Mouse (Mus musculus) WW6 (cell line): ENCODE results near the gene Atp6v0a1.

Experiments
- DNase-seq: peaks from one replicate; pipeline ENCODE4 v3.0.0-alpha.2; 2013; ENCODE audit warnings: low read depth, low spot score

Atp6v0a1 gene

GRCm38 (mm10) chr11:101084811-101085210, 75.6 kb downstream of the Atp6v0a1 start:
- no peak for DNase-seq

DNA sequence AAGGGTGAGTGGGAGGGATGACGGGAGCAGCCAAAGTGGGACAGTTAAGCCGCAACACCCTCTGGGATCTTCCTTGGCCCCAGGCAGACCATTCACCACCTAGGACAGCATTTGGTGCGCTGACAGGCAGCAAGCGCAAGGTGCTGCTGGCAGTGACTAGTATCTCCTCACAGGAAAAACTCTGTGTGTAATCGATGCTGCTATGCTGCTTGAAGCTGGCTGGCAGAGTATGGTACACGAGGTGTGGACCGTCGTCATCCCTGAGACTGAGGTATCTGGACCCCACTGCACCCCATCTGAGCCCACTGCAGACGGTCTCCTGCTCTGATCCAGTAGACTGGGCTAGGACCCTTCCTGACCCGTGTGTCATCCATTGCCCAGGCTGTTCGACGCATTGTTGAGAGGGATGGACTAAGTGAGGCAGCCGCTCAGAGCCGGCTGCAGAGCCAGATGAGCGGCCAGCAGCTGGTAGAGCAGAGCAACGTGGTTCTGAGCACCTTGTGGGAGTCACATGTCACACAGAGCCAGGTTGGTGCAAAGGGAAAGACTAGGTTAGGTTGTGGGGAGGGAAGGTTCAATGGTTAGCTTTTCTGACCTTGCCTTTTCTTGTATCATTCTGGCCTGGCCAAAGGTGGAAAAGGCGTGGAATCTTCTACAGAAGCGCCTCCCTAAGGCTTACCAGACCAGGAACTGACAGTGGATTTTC, 76.5 kb downstream of the Atp6v0a1 start:
- no peak for DNase-seq

DNA sequence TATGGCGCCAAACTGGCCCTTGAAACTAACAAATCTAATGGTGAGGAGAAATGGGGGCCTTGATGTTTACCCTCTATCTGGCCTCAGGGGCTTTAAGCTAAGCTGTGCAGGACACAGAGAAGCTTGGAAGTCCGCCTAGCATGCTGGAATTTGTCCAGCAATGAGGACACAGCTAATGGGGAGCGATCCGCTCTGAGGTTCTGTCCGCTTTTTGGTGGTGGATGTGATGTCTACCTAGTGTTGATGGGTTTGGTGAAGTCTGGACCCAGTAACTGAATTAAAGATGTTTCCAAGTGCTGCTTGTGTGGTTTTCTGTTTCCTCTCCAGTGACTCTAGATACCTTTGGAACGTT, 77.0 kb downstream of the Atp6v0a1 start:
- no peak for DNase-seq

- DNase-seq = peak; percentile 85
These were observed 77.8 kb downstream of the Atp6v0a1 start, which contains the start of gene Mlx for GRCm38 (mm10) chr11:101086756-101087681. TSS of gene Mlx (plus strand) at chr11:101087277.

- no peak for DNase-seq
These were observed 78.4 kb downstream of the Atp6v0a1 start for GRCm38 (mm10) chr11:101087682-101088055.

DNA sequence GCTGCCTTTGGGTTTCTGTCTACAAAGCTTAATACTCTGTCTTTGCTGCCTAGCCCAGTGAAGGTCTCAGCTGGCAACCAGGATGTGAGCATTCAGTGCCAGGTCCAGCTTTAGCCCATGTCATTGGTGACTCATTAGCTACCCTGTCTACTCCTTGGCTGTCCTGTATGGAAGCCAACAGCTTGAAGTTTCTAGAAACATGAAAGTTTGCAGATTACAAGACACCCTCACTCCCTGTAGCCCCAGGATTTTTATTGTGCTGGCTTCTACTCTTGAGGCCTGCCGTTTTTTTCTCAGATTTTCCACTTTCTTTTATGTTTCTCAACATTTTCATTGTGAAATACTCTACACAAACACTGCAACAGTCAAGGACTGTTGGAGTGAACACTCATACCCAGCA, 80.7 kb downstream of the Atp6v0a1 start:
- no peak for DNase-seq

DNA sequence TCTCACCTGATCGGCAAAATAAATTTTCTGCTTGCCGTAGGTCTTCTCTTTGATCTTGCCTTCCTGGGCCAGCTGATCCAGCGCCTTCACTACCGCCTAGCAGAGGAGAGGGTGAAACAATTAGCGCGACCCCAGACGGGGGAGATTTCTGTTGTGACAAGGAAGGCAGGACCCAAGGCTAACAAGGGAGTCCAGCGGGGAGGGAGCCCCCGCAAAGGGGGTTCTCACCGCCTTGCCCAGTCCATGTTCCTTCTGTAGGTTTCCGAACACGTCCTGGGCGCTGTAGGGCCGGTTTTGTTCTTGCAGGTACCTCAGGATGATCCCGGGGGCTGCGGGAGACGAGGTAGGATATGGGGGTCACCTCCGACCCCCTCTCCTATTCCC, 85.7 kb downstream of the Atp6v0a1 start:
- DNase-seq = no peak

- DNase-seq = peak; percentile 95
These were observed 86.2 kb downstream of the Atp6v0a1 start, which contains the start of gene Psmc3ip for GRCm38 (mm10) chr11:101095314-101096024. TSS of gene Psmc3ip (minus strand) at chr11:101095436.

- no peak for DNase-seq
These were observed 89.0 kb downstream of the Atp6v0a1 start for GRCm38 (mm10) chr11:101098231-101098630.

DNA sequence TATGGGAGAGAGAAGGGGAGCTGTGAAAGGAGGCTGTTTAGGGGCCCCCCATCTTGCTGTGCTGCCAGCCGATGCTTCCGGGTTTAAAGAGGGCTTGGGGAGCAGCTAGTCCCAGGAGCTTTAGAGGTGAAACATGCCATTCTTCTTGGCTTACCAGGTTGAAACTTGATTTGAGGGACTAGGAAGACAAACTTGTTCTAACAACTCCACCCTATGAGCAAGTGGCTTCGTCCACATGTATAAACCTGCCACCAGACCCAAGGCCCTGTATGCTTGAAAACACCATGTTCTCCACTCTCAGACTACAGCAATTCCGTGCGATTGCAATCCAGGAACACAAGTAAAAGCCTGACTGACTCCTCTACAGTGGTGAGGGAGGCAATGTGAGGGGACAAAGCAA, 93.8 kb downstream of the Atp6v0a1 start:
- DNase-seq = no peak

GRCm38 (mm10) chr11:101109351-101109750, 100.1 kb downstream of the Atp6v0a1 start:
- DNase-seq = no peak

- no peak for DNase-seq
These were observed 101.5 kb downstream of the Atp6v0a1 start for GRCm38 (mm10) chr11:101110708-101111107.

GRCm38 (mm10) chr11:101111178-101111577, 101.9 kb downstream of the Atp6v0a1 start:
- DNase-seq = no peak

DNA sequence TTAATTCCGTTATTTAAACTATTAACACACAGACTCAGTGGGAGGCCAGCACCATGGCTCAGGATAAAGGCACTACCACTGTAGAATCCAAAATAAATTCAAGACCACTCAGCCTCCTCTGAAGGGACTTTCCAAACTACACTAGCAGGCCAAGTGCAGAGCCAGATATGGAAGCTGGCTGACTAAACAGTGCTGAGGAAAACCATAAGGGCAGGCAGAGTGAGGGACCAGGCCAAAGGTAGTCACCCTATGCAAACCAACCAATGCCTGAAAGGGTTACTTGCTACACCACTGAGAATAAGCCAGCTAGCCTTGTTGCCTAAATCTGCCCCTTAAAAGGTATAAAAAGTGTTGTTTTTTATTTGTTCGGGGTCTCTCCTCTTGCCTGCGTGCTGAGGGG, 102.9 kb downstream of the Atp6v0a1 start:
- no peak for DNase-seq
